Mouse (Mus musculus): ENCODE data around the gene Syne2. TPM values are rescaled to one million over a fixed set of nuclear protein-coding genes. Genes with fewer than 3 reads are reported as not detected.
"Not testable (repeated sequence)": the region's sequence is repeated elsewhere in the genome, so short reads cannot be mapped to it uniquely, and the experiment has no call there.

The Syne2 gene
- total RNA-seq, 2 experiments from 2014 or later = 18.3 to 20.9 TPM

GRCm38 (mm10) chr12:76128306-76128705 lies 310.4 kb downstream of the Syne2 start:
- no peak for DNase-seq
- intact Hi-C loops (cut with DNase I; ENCODE audit: low total_unique reads) = no loop called here

- intact Hi-C loops (cut with DNase I; ENCODE audit: low total_unique reads) = no loop called here
Observed at GRCm38 (mm10) chr12:76128831-76129230, 310.9 kb downstream of the Syne2 start.

GRCm38 (mm10) chr12:76130281-76130680 lies 312.3 kb downstream of the Syne2 start:
- peak; percentile 23 for DNase-seq
- intact Hi-C loops (cut with DNase I; ENCODE audit: low total_unique reads) = no loop called here

More at GRCm38 (mm10) chr12:76128831-76129230, 310.9 kb downstream of the Syne2 start:
- peak; percentile 65 for DNase-seq

- intact Hi-C loops (cut with DNase I; ENCODE audit: low total_unique reads) = no loop called here
- DNase-seq = no peak
Observed at GRCm38 (mm10) chr12:76130891-76131290, 313.0 kb downstream of the Syne2 start.

- no peak for DNase-seq
- intact Hi-C loops (cut with DNase I; ENCODE audit: low total_unique reads) = no loop called here
Observed at GRCm38 (mm10) chr12:76132591-76132990, 314.7 kb downstream of the Syne2 start.

- intact Hi-C loops (cut with DNase I; ENCODE audit: low total_unique reads); DNase-seq: not testable (repeated sequence)
Observed at GRCm38 (mm10) chr12:76133081-76133480, 315.1 kb downstream of the Syne2 start.

GRCm38 (mm10) chr12:76136701-76137100 lies 318.8 kb downstream of the Syne2 start:
- intact Hi-C loops (cut with DNase I; ENCODE audit: low total_unique reads) = no loop called here
- DNase-seq = no peak

GRCm38 (mm10) chr12:76152389-76152788 lies 334.5 kb downstream of the Syne2 start:
- DNase-seq = peak; percentile 10

More at GRCm38 (mm10) chr12:76152389-76152788, 334.5 kb downstream of the Syne2 start:
- intact Hi-C loops (cut with DNase I; ENCODE audit: low total_unique reads) = not testable (repeated sequence)

Small RNA genes lying within 50 kb of the gene (microRNA-seq; reads per million reads assigned to microRNA genes)
- gene Mir5101 = 0.32 to 0.50 reads per million in 2 experiments

Other genes with a start within 250 kb of the Syne2 start
- 10 to 100 TPM; 24.2 to 26.9 TPM for gene Ppp2r5e, start 221.9 kb upstream of the Syne2 start, total RNA-seq (2021)
- gene Wdr89, start 148.6 kb upstream of the Syne2 start, total RNA-seq (2021) = 1 to 10 TPM; 2.2 to 2.3 TPM
- gene Sgpp1, start 82.4 kb upstream of the Syne2 start, total RNA-seq (2021) = 10 to 100 TPM; 12.1 to 14.5 TPM